Mouse (Mus musculus): ENCODE results near the gene Adamtsl4. TPM values are rescaled to one million over a fixed set of nuclear protein-coding genes. Genes with fewer than 3 reads are reported as not detected.

Adamtsl4 gene
- polyA plus RNA-seq (2016; fragmentation: Nextera tagmentation; extraction: Ambion mirVana) = 4.2 and 5.7 TPM in 2 replicates

- WGBS = 6% methylated on average over 50 of the region's 50 CpGs
- peak; percentile 85 for DNase-seq (ENCODE audit: low spot score)
- no peaks in the 10 kb centered on the region for H3K36me3 ChIP-seq
- peaks cover 82% of the 10 kb centered on the region for H3K4me1 ChIP-seq
- peak within 1 kb of the TSS; percentile 65 for H3K4me3 ChIP-seq
- H3K27ac ChIP-seq = peak within 1 kb of the TSS; percentile 89
- H3K27me3 ChIP-seq (ENCODE audit: insufficient read depth, poor library complexity, severe bottlenecking) = no peaks in the 10 kb centered on the region
- no peaks in the 10 kb centered on the region for H3K9me3 ChIP-seq
Observed at GRCm38 (mm10) chr3:95687524-95688421, at the start of gene Adamtsl4. Gene Adamtsl4 (minus strand): TSS chr3:95687917.

- no peaks in the 10 kb centered on the region for H3K9me3 ChIP-seq
- H3K36me3 ChIP-seq = peaks cover 36% of the 10 kb centered on the region
- peaks cover 75% of the 10 kb centered on the region for H3K4me1 ChIP-seq
- no peak overlapping the region for H3K4me3 ChIP-seq
- 0 out of 2 replicates have a peak overlapping the region, but pooled peaks have one; percentile 83 for H3K27ac ChIP-seq
- DNase-seq (ENCODE audit: low spot score) = no peak
- 88% methylated on average over 12 of the region's 12 CpGs for WGBS
- H3K27me3 ChIP-seq (ENCODE audit: insufficient read depth, poor library complexity, severe bottlenecking) = no peaks in the 10 kb centered on the region
Observed at GRCm38 (mm10) chr3:95735071-95735670, 47.5 kb upstream of the Adamtsl4 start.

GRCm38 (mm10) chr3:95734092-95734702, 46.5 kb upstream of the Adamtsl4 start:
- Histone ChIP-seq H3K27ac (peak overlapping the region; percentile 60; the same call in 1 of the 2 replicates), H3K4me3 (no peak overlapping the region), H3K9me3 (no peaks in the 10 kb centered on the region), H3K36me3 (peaks cover 36% of the 10 kb centered on the region), H3K27me3 (ENCODE audit: insufficient read depth, poor library complexity, severe bottlenecking) (no peaks in the 10 kb centered on the region), H3K4me1 (peaks cover 65% of the 10 kb centered on the region)
- DNase-seq (ENCODE audit: low spot score) = no peak
- WGBS = 71% methylated on average over 13 of the region's 13 CpGs

- Histone ChIP-seq H3K4me3 (no peak overlapping the region), H3K9me3 (no peaks in the 10 kb centered on the region), H3K27me3 (ENCODE audit: insufficient read depth, poor library complexity, severe bottlenecking) (no peaks in the 10 kb centered on the region), H3K36me3 (peaks cover 36% of the 10 kb centered on the region), H3K27ac (peak overlapping the region; percentile 78), H3K4me1 (peaks cover 52% of the 10 kb centered on the region)
- 63% methylated on average over 11 of the region's 11 CpGs for WGBS
- no peak for DNase-seq (ENCODE audit: low spot score)
Observed at GRCm38 (mm10) chr3:95732744-95733521, 45.2 kb upstream of the Adamtsl4 start.

GRCm38 (mm10) chr3:95732297-95732696, 44.6 kb upstream of the Adamtsl4 start:
- H3K4me1 ChIP-seq = peaks cover 46% of the 10 kb centered on the region
- H3K27me3 ChIP-seq (ENCODE audit: insufficient read depth, poor library complexity, severe bottlenecking) = no peaks in the 10 kb centered on the region
- H3K27ac ChIP-seq = 0 out of 2 replicates have a peak overlapping the region, but pooled peaks have one; percentile 78
- H3K9me3 ChIP-seq = no peaks in the 10 kb centered on the region
- H3K4me3 ChIP-seq = no peak overlapping the region
- DNase-seq (ENCODE audit: low spot score) = no peak
- 98% methylated on average over 9 of the region's 9 CpGs for WGBS
- H3K36me3 ChIP-seq = peaks cover 34% of the 10 kb centered on the region

- 90% methylated on average over 4 of the region's 4 CpGs for WGBS
- Histone ChIP-seq H3K27ac (no peak overlapping the region), H3K4me3 (no peak overlapping the region)
Observed at GRCm38 (mm10) chr3:95731802-95732201, 44.1 kb upstream of the Adamtsl4 start.

GRCm38 (mm10) chr3:95730431-95730830, 42.7 kb upstream of the Adamtsl4 start:
- no peaks in the 10 kb centered on the region for H3K9me3 ChIP-seq
- H3K4me3 ChIP-seq = no peak overlapping the region
- 74% methylated on average over 7 of the region's 7 CpGs for WGBS
- peaks cover 37% of the 10 kb centered on the region for H3K4me1 ChIP-seq
- H3K27me3 ChIP-seq (ENCODE audit: insufficient read depth, poor library complexity, severe bottlenecking) = no peaks in the 10 kb centered on the region
- H3K27ac ChIP-seq = peak overlapping the region; percentile 43; the same call in 1 of the 2 replicates
- no peak for DNase-seq (ENCODE audit: low spot score)
- H3K36me3 ChIP-seq = peaks cover 15% of the 10 kb centered on the region

More at GRCm38 (mm10) chr3:95731802-95732201, 44.1 kb upstream of the Adamtsl4 start:
- H3K36me3 ChIP-seq = peaks cover 29% of the 10 kb centered on the region
- peaks cover 44% of the 10 kb centered on the region for H3K4me1 ChIP-seq
- no peaks in the 10 kb centered on the region for H3K27me3 ChIP-seq (ENCODE audit: insufficient read depth, poor library complexity, severe bottlenecking)
- H3K9me3 ChIP-seq = no peaks in the 10 kb centered on the region
- no peak for DNase-seq (ENCODE audit: low spot score)

- WGBS = 78% methylated on average over 2 of the region's 2 CpGs
Observed at GRCm38 (mm10) chr3:95728906-95729305, 41.2 kb upstream of the Adamtsl4 start.

GRCm38 (mm10) chr3:95726696-95727358, 39.1 kb upstream of the Adamtsl4 start:
- 34% methylated on average over 7 of the region's 7 CpGs for WGBS
- no peaks in the 10 kb centered on the region for H3K9me3 ChIP-seq
- DNase-seq (ENCODE audit: low spot score) = no peak
- no peaks in the 10 kb centered on the region for H3K36me3 ChIP-seq
- H3K4me3 ChIP-seq = no peak overlapping the region
- no peak overlapping the region for H3K27ac ChIP-seq
- peaks cover 9% of the 10 kb centered on the region; the same call in 1 of the 2 replicates for H3K4me1 ChIP-seq
- H3K27me3 ChIP-seq (ENCODE audit: insufficient read depth, poor library complexity, severe bottlenecking) = no peaks in the 10 kb centered on the region

More at GRCm38 (mm10) chr3:95728906-95729305, 41.2 kb upstream of the Adamtsl4 start:
- H3K27ac ChIP-seq = no peak overlapping the region
- H3K4me3 ChIP-seq = no peak overlapping the region
- H3K27me3 ChIP-seq (ENCODE audit: insufficient read depth, poor library complexity, severe bottlenecking) = no peaks in the 10 kb centered on the region
- peaks cover under 1% of the 10 kb centered on the region for H3K36me3 ChIP-seq
- H3K9me3 ChIP-seq = no peaks in the 10 kb centered on the region
- DNase-seq (ENCODE audit: low spot score) = no peak
- H3K4me1 ChIP-seq = peaks cover 22% of the 10 kb centered on the region

GRCm38 (mm10) chr3:95725863-95726262, 38.1 kb upstream of the Adamtsl4 start:
- Histone ChIP-seq H3K36me3 (no peaks in the 10 kb centered on the region), H3K4me1 (peaks cover 9% of the 10 kb centered on the region; the same call in 1 of the 2 replicates), H3K4me3 (no peak overlapping the region), H3K27ac (no peak overlapping the region), H3K27me3 (ENCODE audit: insufficient read depth, poor library complexity, severe bottlenecking) (no peaks in the 10 kb centered on the region), H3K9me3 (no peaks in the 10 kb centered on the region)
- 78% methylated on average over 7 of the region's 7 CpGs for WGBS
- no peak for DNase-seq (ENCODE audit: low spot score)

- peaks cover 12% of the 10 kb centered on the region for H3K4me1 ChIP-seq
- no peak for DNase-seq (ENCODE audit: low spot score)
- no peaks in the 10 kb centered on the region for H3K36me3 ChIP-seq
- no peaks in the 10 kb centered on the region for H3K9me3 ChIP-seq
- no peaks in the 10 kb centered on the region for H3K27me3 ChIP-seq (ENCODE audit: insufficient read depth, poor library complexity, severe bottlenecking)
- no peak overlapping the region for H3K4me3 ChIP-seq
- no peak overlapping the region for H3K27ac ChIP-seq
- WGBS = 61% methylated on average over 3 of the region's 3 CpGs
Observed at GRCm38 (mm10) chr3:95722386-95722785, 34.7 kb upstream of the Adamtsl4 start.

GRCm38 (mm10) chr3:95718153-95718552, 30.4 kb upstream of the Adamtsl4 start:
- H3K27ac ChIP-seq = no peak overlapping the region
- DNase-seq (ENCODE audit: low spot score) = no peak
- H3K36me3 ChIP-seq = no peaks in the 10 kb centered on the region; the same call in 1 of the 2 replicates
- no peak overlapping the region for H3K4me3 ChIP-seq
- no peaks in the 10 kb centered on the region for H3K9me3 ChIP-seq
- H3K27me3 ChIP-seq (ENCODE audit: insufficient read depth, poor library complexity, severe bottlenecking) = no peaks in the 10 kb centered on the region
- H3K4me1 ChIP-seq = peaks cover 3% of the 10 kb centered on the region; the same call in 1 of the 2 replicates
- whole genome bisulfite sequencing = 62% methylated on average over 2 of the region's 2 CpGs
